Mouse (Mus musculus) bone marrow macrophage, adult 2 months (primary cell): ENCODE data around the gene P2rx5.

ENCODE experiments used
- CTCF ChIP-seq: IDR thresholded peaks from 2 replicates; pipeline ENCODE4 v1.5.1; 2012; ENCODE audit warnings: low read depth, mild to moderate bottlenecking, low read length, moderate library complexity
- POLR2A ChIP-seq: IDR thresholded peaks from 2 replicates; pipeline ENCODE4 v1.6.1; 2012; ENCODE audit warnings: mild to moderate bottlenecking, low read depth, low read length, borderline replicate concordance

- TF ChIP-seq POLR2A (no peak), CTCF (no peak)
Observed at GRCm38 (mm10) chr11:73155071-73155470, 5.2 kb upstream of the P2rx5 start.
